Mouse (Mus musculus): ENCODE results near the gene Gm9573. TPM values are rescaled to one million over a fixed set of nuclear protein-coding genes. Genes with fewer than 3 reads are reported as not detected.
A peak's percentile ranks its signal among the peaks of the same experiment; 100 is the strongest.

Gm9573 gene
- polyA plus RNA-seq, 1 experiment, result not detected

- no peak for TF ChIP-seq CTCF (IDR thresholded peaks at IDR 0.05; ENCODE audit: borderline replicate concordance, insufficient read depth, low read depth, low read length)
- TF ChIP-seq POLR2A (IDR thresholded peaks at IDR 0.05; ENCODE audit: borderline replicate concordance, insufficient read depth, low read length), result no peak
- 36% methylated on average over 4 of the region's 4 CpGs for WGBS
- DNase-seq, result no peak
- Histone ChIP-seq H3K27me3 (ENCODE audit: control insufficient read depth, insufficient read depth, low read length) (no peaks in the 10 kb centered on the region), H3K27ac (ENCODE audit: insufficient read depth, low read length) (no peak overlapping the region), H3K4me1 (ENCODE audit: control insufficient read depth, insufficient read depth, low read length) (no peaks in the 10 kb centered on the region), H3K4me3 (replicated peaks; ENCODE audit: insufficient read depth, low read depth, low read length) (no peak overlapping the region)
These were observed 32.7 kb downstream of the Gm9573 start for GRCm38 (mm10) chr17:35593786-35594185.

- WGBS, result 87% methylated on average over 9 of the region's 9 CpGs
- Histone ChIP-seq H3K4me3 (replicated peaks; ENCODE audit: insufficient read depth, low read depth, low read length) (no peak overlapping the region), H3K27me3 (ENCODE audit: control insufficient read depth, insufficient read depth, low read length) (no peaks in the 10 kb centered on the region), H3K27ac (ENCODE audit: insufficient read depth, low read length) (no peak overlapping the region), H3K4me1 (ENCODE audit: control insufficient read depth, insufficient read depth, low read length) (no peaks in the 10 kb centered on the region)
- DNase-seq, result no peak
- no peak for TF ChIP-seq CTCF (IDR thresholded peaks at IDR 0.05; ENCODE audit: borderline replicate concordance, insufficient read depth, low read depth, low read length)
- no peak for TF ChIP-seq POLR2A (IDR thresholded peaks at IDR 0.05; ENCODE audit: borderline replicate concordance, insufficient read depth, low read length)
These were observed 34.3 kb downstream of the Gm9573 start for GRCm38 (mm10) chr17:35592131-35592530.

GRCm38 (mm10) chr17:35591731-35592130, 34.7 kb downstream of the Gm9573 start:
- H3K27ac ChIP-seq (ENCODE audit: insufficient read depth, low read length), result no peak overlapping the region

GRCm38 (mm10) chr17:35591219-35591578, 35.2 kb downstream of the Gm9573 start:
- WGBS, result 32% methylated on average over 7 of the region's 7 CpGs
- no peak overlapping the region for H3K27ac ChIP-seq (ENCODE audit: insufficient read depth, low read length)
- H3K4me3 ChIP-seq (replicated peaks; ENCODE audit: insufficient read depth, low read depth, low read length), result no peak overlapping the region
- no peak for TF ChIP-seq CTCF (IDR thresholded peaks at IDR 0.05; ENCODE audit: borderline replicate concordance, insufficient read depth, low read depth, low read length)
- no peaks in the 10 kb centered on the region for H3K4me1 ChIP-seq (ENCODE audit: control insufficient read depth, insufficient read depth, low read length)
- DNase-seq, result no peak
- H3K27me3 ChIP-seq (ENCODE audit: control insufficient read depth, insufficient read depth, low read length), result no peaks in the 10 kb centered on the region

More at GRCm38 (mm10) chr17:35591731-35592130, 34.7 kb downstream of the Gm9573 start:
- no peak for DNase-seq
- Histone ChIP-seq H3K27me3 (ENCODE audit: control insufficient read depth, insufficient read depth, low read length) (no peaks in the 10 kb centered on the region), H3K4me3 (replicated peaks; ENCODE audit: insufficient read depth, low read depth, low read length) (no peak overlapping the region), H3K4me1 (ENCODE audit: control insufficient read depth, insufficient read depth, low read length) (no peaks in the 10 kb centered on the region)
- TF ChIP-seq POLR2A (IDR thresholded peaks at IDR 0.05; ENCODE audit: borderline replicate concordance, insufficient read depth, low read length), result no peak
- TF ChIP-seq CTCF (IDR thresholded peaks at IDR 0.05; ENCODE audit: borderline replicate concordance, insufficient read depth, low read depth, low read length), result no peak
- WGBS, result 91% methylated on average over 15 of the region's 15 CpGs

- TF ChIP-seq POLR2A (IDR thresholded peaks at IDR 0.05; ENCODE audit: borderline replicate concordance, insufficient read depth, low read length), result no peak
- peak; percentile 82 for TF ChIP-seq CTCF (IDR thresholded peaks at IDR 0.05; ENCODE audit: borderline replicate concordance, insufficient read depth, low read depth, low read length)
- H3K27me3 ChIP-seq (ENCODE audit: control insufficient read depth, insufficient read depth, low read length), result no peaks in the 10 kb centered on the region
- WGBS, result 44% methylated on average over 21 of the region's 21 CpGs
- H3K27ac ChIP-seq (ENCODE audit: insufficient read depth, low read length), result no peak overlapping the region
- H3K4me3 ChIP-seq (replicated peaks; ENCODE audit: insufficient read depth, low read depth, low read length), result no peak overlapping the region
- no peaks in the 10 kb centered on the region for H3K4me1 ChIP-seq (ENCODE audit: control insufficient read depth, insufficient read depth, low read length)
- DNase-seq, result peak; percentile 51 to 71
These were observed 35.8 kb downstream of the Gm9573 start for GRCm38 (mm10) chr17:35590410-35591218.

- H3K27me3 ChIP-seq (ENCODE audit: control insufficient read depth, insufficient read depth, low read length), result no peaks in the 10 kb centered on the region
- H3K4me1 ChIP-seq (ENCODE audit: control insufficient read depth, insufficient read depth, low read length), result peaks cover 3% of the 10 kb centered on the region; the same call in 1 of the 2 replicates
- TF ChIP-seq POLR2A (IDR thresholded peaks at IDR 0.05; ENCODE audit: borderline replicate concordance, insufficient read depth, low read length) (no peak), CTCF (IDR thresholded peaks at IDR 0.05; ENCODE audit: borderline replicate concordance, insufficient read depth, low read depth, low read length) (no peak)
- WGBS, result 20% methylated on average over 4 of the region's 4 CpGs
- H3K27ac ChIP-seq (ENCODE audit: insufficient read depth, low read length), result no peak overlapping the region
- H3K4me3 ChIP-seq (replicated peaks; ENCODE audit: insufficient read depth, low read depth, low read length), result no peak overlapping the region
- no peak for DNase-seq
These were observed 38.0 kb downstream of the Gm9573 start for GRCm38 (mm10) chr17:35588387-35588786.

- TF ChIP-seq CTCF (IDR thresholded peaks at IDR 0.05; ENCODE audit: borderline replicate concordance, insufficient read depth, low read depth, low read length), result no peak
- no peak for TF ChIP-seq POLR2A (IDR thresholded peaks at IDR 0.05; ENCODE audit: borderline replicate concordance, insufficient read depth, low read length)
- 87% methylated on average over 1 of the region's 1 CpGs for WGBS
These were observed 39.1 kb downstream of the Gm9573 start for GRCm38 (mm10) chr17:35587291-35587690.

GRCm38 (mm10) chr17:35584330-35584937, 42.0 kb downstream of the Gm9573 start:
- WGBS, result 11% methylated on average over 16 of the region's 16 CpGs
- Histone ChIP-seq H3K4me3 (replicated peaks; ENCODE audit: insufficient read depth, low read depth, low read length) (no peak overlapping the region), H3K4me1 (ENCODE audit: control insufficient read depth, insufficient read depth, low read length) (peaks cover 3% of the 10 kb centered on the region; the same call in 1 of the 2 replicates), H3K27me3 (ENCODE audit: control insufficient read depth, insufficient read depth, low read length) (no peaks in the 10 kb centered on the region), H3K27ac (ENCODE audit: insufficient read depth, low read length) (no peak overlapping the region)
- peak; percentile 71 to 77 for DNase-seq
- TF ChIP-seq POLR2A (IDR thresholded peaks at IDR 0.05; ENCODE audit: borderline replicate concordance, insufficient read depth, low read length) (no peak), CTCF (IDR thresholded peaks at IDR 0.05; ENCODE audit: borderline replicate concordance, insufficient read depth, low read depth, low read length) (peak; percentile 91)

More at GRCm38 (mm10) chr17:35587291-35587690, 39.1 kb downstream of the Gm9573 start:
- Histone ChIP-seq H3K4me1 (ENCODE audit: control insufficient read depth, insufficient read depth, low read length) (peaks cover 3% of the 10 kb centered on the region; the same call in 1 of the 2 replicates), H3K27me3 (ENCODE audit: control insufficient read depth, insufficient read depth, low read length) (no peaks in the 10 kb centered on the region), H3K4me3 (replicated peaks; ENCODE audit: insufficient read depth, low read depth, low read length) (no peak overlapping the region), H3K27ac (ENCODE audit: insufficient read depth, low read length) (no peak overlapping the region)
- no peak for DNase-seq

Measured in cerebellum, adult 2 months (tissue).